Mouse (Mus musculus) right cerebral cortex, postnatal 4 days (tissue): ENCODE measurements around the gene Olfr548-ps1.
A peak's percentile ranks its signal among the peaks of the same experiment; 100 is the strongest.
"Not testable (repeated sequence)": the region's sequence is repeated elsewhere in the genome, so short reads cannot be mapped to it uniquely, and the experiment has no call there.

ENCODE experiments used
- DNase-seq: peaks from one replicate; pipeline ENCODE4 v3.0.0-alpha.2; 2022

The Olfr548-ps1 gene

DNA sequence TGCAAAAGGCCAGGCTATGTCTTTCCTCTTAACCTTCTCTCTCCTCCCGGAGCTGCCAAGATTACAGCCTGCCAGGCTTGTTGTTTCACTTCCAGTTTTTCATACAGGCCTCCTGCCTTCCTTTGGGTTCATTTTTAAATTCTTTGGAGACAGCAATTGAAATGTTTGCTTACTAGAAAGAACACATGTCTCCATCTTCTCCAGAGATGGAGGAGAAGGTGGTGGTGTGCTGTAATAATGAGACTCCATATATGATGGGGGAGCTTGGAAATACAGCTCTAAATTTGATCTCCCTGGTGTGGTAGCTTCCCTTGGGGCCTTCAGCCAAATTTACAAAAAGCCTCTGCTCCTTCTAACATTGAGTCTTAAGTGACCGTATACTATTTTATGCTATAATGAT, at the start of gene Olfr548-ps1:
Gene Olfr548-ps1 (plus strand): TSS at position 301 of the 400 bp plus-strand sequence.
- DNase-seq, result no peak

DNA sequence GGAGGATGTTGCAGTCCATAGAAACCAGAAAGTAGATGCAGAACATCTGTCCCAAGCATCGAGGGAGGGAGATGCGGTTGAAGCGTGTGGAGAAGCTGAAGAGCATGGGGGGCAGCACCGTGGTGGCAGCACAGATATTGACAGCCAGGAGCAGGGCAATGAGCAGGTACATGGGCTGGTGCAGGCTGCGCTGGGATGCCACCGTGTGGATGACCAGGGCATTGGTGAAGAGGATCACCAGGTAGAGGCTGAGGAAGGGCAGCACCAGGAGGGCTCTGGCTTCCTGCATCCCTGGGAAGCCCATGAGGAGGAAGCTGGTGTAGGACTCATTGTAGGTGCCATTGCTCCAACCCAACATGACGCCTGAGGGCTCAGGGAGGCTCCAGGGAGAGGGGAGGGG, 46.3 kb upstream of the Olfr548-ps1 start:
- DNase-seq, result not testable (repeated sequence)

DNA sequence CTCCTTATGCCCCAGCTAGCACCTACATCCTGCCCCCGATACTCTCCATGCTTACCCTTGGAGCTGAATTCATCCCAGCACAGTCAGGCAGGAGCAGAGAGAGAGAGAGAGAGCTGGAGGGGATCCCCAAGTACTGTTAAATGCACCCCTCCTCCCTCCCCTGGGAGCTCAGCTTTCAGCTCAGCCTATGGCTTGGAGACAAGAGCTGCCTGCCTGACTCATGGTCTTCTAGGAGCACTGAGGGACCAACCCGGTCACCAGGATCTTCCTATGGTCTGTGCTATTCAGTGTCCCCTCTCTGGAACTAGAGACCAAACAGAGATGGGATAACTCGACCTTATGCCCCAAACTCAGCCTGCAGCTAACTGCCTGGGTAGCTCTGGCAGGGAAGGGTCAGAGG, 41.2 kb upstream of the Olfr548-ps1 start, which contains the start of gene Olfr545:
Gene Olfr545 (minus strand): TSS at position 101 of the 400 bp plus-strand sequence.
- no peak for DNase-seq

DNA sequence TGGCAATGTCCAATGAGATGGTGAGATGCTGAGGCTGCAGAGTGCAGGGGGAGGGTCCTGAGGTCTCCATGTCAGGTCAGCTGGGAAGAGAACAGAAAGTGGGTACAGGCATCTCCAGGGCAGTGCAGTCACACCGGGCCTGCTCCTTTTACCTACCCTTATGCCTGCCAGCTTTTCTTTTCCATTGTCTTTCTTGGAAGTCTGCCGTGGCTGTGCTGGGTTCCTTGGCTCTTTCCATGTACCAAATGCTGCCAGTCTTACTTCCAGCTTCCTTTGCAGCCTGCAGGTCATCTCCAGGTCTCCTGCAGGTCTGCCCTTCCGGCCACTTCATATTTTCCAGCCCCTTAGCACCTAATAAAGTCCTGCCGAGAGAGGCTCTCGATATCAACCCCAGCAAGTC, 38.7 kb upstream of the Olfr548-ps1 start:
- no peak for DNase-seq

DNA sequence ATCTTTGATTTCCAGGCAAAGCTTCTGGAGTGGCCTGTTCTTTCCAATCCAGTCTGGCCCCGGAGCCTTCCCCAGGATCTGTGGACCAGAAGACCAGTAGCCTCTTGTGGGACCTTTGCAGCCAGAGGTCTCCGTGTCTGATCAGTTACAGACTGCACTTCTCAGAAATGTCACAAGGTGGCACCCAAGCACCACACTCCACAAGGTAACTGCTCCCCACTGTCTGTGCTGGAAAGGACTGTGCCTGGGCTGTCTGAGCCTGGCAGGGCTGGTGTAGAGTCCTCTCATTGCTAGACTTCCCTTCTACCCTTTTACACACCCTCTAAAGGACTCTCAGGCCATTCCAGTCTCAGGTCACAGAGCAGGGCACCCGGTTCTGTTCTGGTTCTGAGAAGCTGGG, 33.8 kb upstream of the Olfr548-ps1 start:
- peak; percentile 70 for DNase-seq

DNA sequence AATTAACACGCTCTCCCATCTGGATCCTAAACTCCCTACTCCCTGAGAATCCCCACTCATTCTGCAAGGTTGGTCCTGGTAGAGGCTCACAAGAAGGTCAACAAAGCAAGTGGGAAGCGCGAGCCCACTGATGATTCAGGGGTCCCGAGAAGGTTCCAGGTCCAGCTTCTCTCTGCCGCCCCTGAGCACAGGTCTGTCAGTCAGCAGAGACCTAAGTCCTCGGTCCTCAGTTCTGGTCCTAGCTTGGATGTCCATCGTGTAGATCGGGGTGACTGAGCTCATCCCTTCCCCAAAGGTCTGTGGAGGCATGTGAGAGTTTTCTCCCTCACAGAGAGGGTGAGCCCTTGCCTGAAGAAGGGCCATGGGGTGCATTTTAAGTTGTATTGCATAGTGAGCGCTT, 32.6 kb upstream of the Olfr548-ps1 start:
- no peak for DNase-seq

DNA sequence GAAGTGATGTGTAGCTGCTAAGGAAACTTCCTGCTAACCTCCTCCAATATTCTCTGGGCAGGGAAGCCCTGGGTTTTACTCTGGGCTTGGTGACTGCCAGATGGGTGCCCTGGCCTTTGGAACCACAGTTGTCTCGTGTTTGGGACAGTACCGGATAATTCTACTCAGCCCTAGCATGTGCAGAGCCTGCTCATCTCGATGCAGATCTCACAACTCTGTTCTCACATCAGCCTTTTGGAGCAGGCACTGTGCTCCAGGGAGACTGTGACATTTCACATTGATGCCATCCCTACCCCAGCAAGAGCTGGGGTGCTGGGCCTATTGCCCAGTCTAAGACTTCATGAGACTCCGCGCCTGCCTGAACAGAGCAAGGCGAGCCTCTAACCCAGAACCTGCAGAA, 32.0 kb upstream of the Olfr548-ps1 start:
- DNase-seq, result no peak

DNA sequence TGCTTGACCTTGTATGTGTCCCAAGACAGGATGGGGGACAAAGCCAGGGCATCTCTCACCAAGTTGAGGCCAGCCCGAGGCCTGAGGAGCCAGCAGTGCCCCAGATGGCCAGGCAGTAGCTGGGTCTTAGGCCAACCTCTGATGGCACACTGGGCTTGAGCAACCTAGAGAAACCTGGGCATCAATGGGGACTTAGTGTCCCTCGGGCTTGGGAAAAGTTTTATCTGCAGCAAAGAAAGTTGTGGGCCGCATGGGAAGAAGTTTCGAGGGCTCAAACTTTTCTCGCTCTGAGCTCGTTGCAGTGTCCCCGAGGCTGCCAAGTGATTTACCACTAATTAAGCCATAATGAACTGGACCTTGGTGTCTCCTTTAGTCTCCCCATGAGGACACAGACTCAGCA, 31.0 kb upstream of the Olfr548-ps1 start:
- no peak for DNase-seq

DNA sequence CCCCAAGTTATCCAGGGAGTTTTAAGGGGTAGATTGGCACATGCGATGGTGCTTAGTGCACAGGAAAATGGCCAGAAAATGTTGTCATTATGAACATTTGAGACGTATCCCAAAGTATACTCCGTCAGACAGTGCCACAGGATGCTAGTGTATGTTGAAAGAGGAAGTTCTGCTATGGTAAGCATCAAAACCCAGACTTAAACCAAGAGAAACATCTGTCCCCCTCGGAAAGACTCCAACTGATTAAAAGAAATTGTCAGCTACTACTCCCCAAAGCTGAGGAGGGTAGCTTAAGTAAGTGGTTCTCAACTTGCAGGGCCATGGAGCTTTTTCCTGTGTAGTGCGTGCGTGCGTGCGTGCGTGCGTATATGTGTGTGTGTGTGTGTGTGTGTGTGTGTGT, 28.8 kb upstream of the Olfr548-ps1 start:
- no peak for DNase-seq

DNA sequence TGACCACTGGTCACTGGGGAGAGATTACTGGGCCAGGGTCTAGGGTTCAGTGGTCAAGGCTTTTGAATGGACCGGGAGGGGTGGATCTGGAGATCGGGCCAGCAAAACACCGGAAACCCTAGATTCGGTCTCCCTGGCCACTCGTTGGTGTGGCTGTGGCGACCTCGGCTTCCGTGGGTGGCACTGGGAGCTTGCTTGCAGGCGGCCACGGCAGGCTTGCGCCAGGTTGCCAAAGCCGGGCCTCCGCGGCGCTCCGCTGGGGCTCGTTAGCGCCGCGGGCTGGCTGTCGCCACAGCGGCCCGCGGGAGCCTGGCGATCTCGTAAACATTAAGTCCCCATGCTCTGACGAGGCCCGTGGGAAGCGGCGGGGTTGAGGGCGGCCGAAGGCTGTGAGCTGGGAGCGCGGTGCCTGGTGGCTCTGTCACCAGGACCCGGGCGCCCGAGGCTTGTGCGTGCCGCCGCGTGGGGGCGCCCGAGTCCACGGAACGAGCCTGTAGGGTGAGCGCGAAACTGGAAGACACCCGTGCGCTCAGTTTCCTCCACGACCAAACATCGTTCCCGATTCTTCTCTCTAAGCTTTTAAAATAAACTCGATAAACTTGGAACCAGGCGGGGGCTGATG, 27.8 kb upstream of the Olfr548-ps1 start:
- peak; percentile 99 for DNase-seq

DNA sequence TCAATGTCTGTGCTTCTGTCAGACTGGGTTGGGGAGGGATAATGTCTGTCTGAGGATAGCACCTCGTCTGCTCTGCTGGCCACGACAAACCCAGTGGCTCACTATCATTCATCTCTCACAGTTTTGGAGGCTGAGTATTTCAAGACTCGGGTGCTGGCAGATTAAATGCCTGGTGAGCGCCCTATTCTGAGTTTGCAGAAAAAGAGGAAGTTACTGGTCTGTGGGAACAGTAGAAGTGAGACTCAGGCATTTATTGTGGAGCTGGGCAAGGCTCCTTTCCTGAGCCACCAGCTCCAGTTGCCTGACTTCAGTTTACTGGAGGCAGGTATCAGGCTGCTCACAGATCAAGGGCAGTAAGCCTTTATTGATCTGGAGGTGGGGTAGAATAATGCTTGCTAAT, 26.6 kb upstream of the Olfr548-ps1 start:
- no peak for DNase-seq

DNA sequence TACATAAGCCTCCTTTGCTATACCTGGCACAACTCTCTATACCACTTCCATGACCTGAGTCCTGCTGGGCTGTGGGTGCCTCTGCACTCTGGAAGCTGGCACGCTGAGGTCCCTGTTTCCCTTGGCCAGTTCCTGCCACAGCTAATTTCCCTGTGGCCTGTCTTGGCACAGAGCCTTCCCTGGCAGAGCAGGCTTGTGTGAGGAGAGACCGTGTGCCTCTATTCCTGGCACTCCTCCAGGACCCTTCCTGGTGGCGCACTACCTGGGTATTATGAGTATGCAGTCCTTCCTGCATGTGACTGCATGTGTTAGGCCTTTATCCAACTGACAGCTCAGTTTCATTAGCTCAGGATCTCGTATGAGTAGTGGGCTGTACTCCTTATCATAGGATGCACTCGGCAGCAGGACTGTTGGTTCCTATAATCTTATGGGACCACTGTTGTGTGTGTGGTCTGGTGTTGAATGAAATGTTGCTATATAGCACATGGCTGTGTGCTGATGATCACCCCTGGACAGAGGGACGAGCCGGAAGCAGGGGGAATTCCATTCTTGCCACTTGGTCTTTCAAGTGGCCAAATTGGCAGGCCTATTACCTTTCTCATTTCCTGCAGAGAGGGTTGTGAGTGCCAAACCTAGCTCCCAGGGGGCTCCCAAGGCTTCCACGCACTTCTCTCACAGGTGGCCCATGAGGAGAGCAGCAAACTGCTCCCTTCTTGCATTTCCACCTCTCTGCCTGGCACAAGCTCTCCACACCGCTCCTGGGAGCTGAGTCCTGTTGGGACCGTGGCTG, 24.2 kb upstream of the Olfr548-ps1 start:
- DNase-seq, result no peak

DNA sequence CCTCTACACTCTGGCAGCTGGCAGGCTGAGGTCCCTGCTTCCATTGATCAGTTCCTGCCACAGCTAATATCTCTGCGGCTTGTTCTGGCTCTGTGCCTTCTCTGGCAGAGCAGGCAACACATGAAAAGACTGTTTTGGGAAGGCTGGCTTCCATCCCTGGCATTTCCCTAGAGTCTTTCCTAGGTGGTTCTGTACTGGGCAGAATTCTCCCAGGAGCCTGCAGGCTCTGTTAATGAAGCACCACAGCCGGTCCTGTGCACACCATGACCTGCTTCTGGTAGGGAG, 23.7 kb upstream of the Olfr548-ps1 start:
- DNase-seq, result peak; percentile 23

DNA sequence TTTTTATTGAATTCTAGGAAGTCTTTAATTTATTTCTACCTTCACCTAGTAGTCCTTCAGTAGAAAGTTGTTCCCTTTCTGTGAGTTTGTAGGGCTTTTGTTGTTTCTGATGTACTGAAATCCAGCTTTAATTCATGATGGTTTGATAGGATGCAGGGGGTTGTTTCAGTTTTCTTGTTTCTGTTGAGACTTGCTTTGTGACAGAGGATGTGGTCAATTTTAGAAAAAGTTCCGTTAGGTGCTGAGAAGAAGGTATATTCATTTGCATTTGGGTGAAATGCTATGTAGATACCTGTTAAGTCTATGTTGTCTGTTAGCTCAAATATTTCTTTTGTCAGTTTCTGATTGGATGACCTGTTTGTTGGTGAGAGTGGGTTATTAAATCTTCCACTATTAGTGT, 11.6 kb upstream of the Olfr548-ps1 start:
- DNase-seq, result no peak

DNA sequence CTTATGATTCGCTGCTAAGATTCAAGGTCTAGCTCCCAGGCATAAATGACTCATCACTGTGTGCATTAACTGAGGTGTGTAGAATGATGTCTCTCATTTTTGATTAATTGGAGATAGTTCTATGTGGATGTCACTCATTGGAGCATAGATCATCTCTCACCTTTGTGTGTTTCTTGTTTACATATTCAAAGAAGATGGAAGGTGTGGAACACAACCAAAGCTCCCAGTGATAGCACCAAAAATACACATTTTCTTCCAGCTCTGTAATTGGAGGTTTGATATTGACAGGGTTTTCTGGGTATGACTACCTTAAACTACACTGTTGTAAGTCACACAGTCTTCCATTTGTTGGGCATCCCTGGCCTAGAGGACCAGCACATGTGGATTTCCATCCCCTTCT, 6.2 kb upstream of the Olfr548-ps1 start, which contains the start of gene Olfr547:
Gene Olfr547 (plus strand): TSS at position 301 of the 400 bp plus-strand sequence.
- DNase-seq, result no peak

DNA sequence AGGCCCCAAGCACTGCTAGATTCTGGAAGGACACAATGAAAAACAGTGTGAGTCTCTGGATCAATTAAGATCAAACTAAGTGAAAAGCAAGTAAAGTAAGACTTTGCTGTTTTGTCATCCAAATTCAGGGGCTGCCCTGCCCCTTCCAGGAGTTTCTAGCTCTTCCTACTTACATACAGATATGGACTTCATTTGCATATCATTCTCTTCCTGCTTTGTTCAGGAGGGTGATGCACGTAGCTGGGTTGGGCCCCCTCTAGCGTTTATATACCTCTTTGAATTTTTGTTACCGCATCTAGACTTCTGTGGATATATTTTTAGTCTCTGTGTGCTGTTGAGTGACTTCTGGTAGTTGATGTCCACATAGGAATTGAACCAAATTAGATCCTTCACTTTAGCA, 555 bp downstream of the Olfr548-ps1 start:
- no peak for DNase-seq

DNA sequence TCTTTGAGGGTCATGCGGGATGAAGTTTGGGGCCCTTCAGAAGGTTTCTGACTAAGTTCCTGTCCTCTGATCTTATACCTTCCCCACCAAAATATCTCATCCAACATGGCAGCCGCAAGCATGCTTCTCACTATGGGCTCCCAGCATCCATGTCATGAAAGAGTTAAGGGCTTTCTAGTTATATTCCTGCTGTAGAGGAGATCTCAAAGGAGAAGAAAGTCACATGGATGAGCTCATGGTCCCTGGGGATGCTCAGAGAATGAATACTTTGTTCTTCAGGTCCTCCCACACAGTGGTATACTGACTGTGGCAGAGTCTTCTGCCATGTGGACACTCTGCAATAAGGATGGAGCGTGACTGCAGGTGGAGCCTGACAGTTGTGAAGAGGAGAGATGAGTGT, 8.9 kb downstream of the Olfr548-ps1 start, which contains the start of gene Olfr549:
Gene Olfr549 (plus strand): TSS at position 301 of the 400 bp plus-strand sequence.
- no peak for DNase-seq

DNA sequence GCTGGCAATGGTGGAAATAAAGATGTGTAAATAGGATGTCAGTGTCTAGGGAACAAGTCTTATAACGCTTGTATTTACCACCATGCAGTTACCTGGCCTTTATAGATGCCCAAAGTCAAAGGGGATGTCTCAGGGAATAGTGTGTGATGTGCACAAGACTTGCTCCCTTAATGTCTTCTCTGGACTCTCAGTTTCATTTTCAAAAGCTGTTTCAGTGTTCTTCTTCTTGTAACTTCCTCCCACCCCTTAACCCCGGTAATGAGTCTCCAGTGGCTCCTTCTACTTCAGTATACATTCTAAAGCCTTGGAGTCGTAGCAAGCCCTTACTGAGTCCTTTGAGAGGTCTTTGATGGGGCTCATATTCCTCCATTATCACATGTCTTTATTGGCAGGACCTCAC, 12.6 kb downstream of the Olfr548-ps1 start:
- DNase-seq, result no peak

DNA sequence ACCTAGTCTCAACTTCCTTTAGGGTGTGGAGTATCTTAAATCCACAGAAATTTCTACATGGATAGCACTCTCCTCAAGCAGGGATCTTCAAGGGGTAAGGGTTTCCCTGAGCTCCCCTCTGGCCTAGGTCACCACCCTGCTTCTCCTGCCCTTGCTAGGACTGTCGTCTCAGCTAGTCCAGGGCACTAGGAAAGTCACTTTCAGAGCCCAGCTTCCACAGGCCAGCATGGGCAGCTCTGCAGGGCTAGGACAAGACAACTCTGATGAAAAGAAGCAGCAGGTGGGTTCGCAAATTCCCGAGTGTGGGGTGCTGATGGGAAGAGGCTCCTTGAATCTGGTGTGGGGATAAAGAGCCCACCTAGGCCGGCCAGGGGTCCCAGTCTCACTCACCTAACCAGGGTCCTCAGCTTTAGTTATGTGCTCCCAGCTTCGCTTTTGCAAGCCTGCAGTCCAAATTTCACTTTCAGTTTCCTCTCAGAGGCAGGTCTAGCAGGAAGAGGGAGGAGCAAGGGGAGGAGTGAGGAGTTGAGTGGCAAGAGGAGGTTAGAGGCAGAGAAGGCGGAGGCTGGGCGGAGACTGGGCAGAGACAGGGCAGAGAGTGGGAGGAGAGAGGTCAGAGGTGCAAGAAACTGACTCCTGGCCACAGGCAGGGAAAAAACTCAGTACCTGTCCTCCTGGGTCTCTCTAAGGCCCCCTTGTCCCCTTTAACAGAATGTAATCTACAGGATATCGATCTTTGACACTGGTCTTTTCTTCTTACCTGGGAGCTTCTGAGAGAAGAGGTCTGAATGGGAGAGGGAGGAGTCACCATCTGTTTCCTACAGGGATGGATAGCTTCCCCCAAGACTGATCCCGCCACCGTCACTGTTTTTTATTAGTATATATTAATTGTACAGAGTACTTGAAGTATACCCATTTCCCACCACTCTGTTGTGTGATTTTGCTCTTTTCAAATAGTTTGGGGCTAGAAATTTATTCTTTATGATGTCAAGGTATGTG, 24.6 kb downstream of the Olfr548-ps1 start, which contains the start of gene Trim21:
Gene Trim21 (minus strand): TSS at position 488 of the 999 bp plus-strand sequence.
- DNase-seq, result peak; percentile 10

DNA sequence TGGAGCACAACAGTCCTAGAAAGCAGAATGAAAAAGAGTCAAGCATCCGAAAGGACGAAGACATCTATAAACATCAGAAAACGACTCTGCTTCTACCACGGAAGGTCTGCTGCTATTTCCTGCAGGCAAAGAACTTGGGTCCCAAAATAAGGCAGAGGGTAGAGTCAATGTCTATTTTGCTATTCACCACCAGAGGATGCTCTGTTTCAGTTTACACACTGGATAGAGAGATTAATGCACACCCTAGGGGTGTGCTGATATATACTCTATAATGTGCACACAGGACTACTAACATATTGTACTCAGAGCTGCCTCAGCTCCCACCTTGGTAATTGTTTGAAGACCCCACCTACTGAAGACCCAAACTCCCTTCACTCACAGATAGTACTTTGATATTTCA, 25.5 kb downstream of the Olfr548-ps1 start:
- no peak for DNase-seq

DNA sequence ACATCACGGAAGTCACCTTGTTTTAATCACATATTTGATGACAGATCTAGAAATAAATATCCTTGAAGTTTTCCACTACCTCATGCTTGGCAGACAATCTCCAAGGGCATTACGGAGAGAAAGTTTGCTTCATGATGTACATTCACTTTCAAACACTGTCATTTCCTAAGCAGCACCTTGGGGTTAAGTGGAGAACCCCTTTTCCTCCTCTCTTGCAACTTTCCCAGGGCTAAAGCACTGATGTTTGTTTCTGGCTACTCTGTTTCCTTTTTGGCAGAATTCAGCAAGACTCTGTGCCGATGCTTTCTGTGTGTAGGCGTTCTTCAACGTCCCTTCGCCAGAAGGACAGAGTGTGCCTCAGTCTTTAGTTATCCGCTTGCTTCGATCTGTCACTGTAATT, 30.4 kb downstream of the Olfr548-ps1 start, which contains the start of gene Olfr550:
Gene Olfr550 (plus strand): TSS at position 301 of the 400 bp plus-strand sequence.
- DNase-seq, result no peak

DNA sequence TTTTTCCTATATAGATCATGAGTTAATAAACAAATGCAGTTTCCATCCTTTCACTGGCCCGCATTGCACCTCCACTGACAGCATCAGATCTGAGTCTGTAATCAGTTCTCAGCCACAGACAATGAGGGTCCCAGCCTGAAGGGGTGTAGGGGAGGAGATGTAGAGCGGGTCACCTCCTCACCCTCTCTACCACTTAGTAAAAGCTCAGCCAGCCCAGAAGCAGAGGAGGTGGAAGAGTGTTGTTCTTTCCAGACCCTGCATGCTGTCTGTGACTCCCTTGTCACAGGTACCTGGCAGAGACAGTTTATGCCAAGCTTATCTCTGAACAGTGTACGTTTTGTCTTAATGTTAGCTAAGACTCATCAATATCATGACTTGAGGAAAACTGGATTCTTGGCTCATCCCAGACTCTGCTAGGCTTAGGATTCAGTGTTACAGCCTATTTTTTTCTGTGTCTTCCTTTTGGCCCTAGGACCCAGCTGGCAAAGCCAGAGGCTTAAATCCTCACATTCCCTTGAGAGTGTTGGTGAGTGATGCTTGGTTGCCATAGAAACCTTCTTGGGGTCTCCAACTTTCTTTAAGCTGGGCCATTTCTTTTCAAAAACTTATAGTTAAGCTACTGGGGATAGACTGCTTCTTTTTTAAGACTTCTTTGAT, 32.6 kb downstream of the Olfr548-ps1 start:
- DNase-seq, result no peak
